Mouse (Mus musculus) R1 (cell line): ENCODE data around the gene Nif3l1.

Experiments used
- DNase-seq: peaks from one replicate; pipeline ENCODE4 v3.0.0-alpha.2; 2018; ENCODE audit warnings: low read depth, low spot score

The Nif3l1 gene

DNA sequence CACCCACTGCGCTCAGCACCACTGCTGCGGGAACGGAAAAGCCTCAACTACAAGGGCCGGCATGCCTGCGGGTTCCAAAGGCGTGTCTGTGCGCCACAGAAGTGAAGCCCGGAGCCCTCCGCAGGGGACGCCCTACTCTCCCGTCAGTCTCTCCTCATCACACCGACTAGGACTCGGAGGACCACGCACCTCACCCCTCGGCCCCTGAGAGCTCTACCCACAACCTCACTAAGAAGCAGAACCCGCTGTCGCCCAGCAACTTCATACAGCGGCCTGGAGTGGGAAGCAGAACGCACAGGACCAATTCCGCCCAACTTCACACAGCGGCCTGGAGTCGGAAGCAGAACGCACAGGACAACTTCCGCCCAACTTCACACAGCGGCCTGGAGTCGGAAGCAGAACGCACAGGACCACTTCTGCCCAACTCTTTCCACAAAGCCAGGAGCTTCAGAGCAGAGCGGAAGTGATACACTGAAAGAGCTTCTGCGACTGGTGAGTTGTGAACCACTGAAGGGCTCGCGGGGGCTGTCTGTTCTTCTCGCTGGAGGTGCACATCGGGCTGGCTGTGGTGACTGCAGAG, at the start of gene Nif3l1, which contains the start of gene Ppil3:
Gene Nif3l1 (plus strand): TSS at position 9 of the 580 bp plus-strand sequence.
Gene Ppil3 (minus strand): TSS at position 344 of the 580 bp plus-strand sequence.
- DNase-seq: peak; percentile 97

DNA sequence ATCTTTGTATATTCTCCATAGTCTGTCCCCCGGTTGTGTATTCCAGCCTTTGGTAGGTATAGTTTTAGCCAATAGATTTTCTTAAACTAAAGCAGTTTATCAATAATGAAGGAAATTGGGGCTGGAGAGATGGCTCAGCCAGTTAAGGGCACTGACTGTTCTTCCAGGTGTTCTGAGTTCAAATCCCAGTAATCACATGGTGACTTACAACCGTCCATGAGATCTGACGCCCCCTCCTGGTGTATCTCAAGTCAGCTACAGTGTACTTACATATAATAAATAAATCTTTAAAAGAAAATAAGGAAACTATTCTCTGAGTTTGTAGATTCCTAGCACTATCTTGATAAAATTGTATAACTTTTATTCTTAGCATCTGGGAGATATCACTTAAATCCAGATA, 49.6 kb upstream of the Nif3l1 start:
- peak; percentile 47 for DNase-seq

DNA sequence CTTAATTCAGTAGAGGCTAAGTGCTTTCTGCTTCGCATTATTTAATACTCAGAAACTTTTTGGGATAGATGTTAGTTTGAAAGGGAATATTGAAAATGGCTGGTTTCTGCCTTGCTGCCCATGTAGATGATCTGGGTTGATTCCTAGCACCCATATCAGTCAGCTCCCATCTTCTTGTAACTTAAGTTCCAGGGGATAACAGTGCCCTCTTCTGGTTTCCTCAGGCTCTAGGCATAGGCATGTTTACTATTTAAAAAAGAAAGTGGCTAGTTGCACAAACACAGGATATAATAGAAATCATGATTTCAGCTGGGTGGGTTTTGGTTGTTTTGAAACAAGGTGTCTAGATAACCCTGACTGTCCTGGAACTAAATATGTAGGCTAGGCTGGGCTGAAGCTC, 48.8 kb upstream of the Nif3l1 start:
- DNase-seq: peak; percentile 40

DNA sequence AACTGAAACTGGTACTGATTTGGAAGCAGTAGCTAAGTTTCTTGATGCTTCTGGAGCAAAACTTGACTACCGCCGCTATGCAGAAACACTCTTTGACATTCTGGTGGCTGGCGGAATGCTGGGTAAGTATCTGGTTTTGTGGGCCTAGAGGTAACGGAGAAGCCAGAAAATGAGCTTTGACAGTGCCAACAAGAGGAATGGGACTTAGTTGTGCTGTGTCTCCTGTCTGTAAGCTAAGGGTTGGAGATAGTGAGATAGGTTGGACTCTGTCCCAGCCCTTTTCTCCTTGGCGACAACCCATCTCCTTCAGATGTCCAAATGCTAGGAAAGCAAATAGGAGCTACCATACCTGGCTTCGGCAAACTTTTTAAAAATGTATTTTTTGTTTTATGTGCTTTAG, 47.2 kb upstream of the Nif3l1 start:
- no peak for DNase-seq

DNA sequence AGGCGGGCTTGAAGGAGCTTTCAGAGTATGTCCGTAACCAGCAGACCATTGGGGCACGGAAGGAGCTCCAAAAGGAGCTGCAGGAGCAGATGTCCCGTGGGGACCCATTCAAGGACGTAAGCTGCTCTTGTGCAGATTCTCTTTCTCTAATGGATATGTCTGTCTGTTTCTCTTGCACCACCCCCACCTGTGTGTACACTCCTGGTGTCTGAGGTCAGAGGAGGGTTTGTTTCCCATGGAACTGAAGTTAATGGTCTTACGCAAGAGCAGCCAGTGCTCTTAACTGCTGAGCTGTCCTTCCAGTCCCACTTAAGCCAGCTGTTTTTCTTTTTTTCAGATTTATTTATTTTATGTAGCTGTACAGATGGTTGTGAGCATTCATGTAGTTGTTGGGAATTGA, 43.6 kb upstream of the Nif3l1 start:
- DNase-seq: no peak

DNA sequence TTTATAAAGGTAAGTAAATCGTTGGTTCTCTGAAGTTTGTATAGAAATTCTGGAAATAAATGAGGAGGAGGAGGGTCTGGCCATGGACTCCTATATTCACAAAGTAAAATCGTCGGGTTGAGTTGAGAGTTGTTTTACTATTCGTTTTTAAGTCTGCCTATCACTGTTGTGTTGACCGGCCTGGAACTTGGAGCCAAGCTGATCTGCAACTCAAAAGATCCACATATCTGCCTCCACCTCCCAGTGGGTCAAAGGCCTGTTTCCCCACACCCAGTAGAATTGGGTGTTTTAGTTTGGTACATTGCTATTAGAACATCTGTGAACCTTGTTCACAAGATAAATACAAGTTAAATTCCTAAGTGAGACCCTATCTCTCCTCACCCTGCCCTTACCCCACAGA, 41.2 kb upstream of the Nif3l1 start:
- DNase-seq: peak; percentile 38

DNA sequence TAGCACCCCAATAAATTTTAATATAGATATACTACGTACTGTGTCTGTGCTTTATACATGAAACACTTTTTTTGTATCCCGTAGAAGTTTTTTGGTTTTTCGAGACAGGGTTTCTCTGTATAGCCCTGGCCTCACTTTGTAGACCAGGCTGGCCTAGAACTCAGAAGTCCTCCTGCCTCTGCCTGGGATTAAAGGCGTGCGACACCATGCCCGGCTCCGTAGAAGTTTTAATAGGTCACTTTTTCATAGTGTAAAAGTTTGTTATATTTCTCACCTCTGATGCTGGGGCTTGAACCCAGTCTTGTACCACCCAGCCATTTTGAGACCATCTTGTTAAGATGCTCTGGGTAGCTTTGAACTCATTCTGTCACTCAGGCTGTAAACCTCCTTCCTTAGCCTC, 37.6 kb upstream of the Nif3l1 start:
- no peak for DNase-seq

DNA sequence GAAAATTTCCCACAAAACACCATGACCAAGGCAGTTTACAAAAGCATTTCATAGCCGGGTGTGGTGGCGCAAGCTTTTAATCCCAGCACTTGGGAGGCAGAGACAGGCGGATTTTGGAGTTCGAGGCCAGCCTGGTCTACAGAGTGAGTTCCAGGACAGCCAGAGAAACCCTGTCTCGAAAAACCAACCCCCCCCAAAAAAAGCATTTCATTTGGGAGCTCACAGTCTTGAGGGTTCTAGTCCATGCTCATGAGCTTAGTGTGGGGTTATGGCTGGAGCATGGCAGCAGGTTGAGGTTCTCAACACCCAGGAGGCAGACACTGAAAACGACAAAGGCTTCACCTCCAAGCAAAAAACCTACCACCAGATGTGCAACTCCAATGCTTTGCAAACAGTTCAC, 36.8 kb upstream of the Nif3l1 start:
- no peak for DNase-seq

DNA sequence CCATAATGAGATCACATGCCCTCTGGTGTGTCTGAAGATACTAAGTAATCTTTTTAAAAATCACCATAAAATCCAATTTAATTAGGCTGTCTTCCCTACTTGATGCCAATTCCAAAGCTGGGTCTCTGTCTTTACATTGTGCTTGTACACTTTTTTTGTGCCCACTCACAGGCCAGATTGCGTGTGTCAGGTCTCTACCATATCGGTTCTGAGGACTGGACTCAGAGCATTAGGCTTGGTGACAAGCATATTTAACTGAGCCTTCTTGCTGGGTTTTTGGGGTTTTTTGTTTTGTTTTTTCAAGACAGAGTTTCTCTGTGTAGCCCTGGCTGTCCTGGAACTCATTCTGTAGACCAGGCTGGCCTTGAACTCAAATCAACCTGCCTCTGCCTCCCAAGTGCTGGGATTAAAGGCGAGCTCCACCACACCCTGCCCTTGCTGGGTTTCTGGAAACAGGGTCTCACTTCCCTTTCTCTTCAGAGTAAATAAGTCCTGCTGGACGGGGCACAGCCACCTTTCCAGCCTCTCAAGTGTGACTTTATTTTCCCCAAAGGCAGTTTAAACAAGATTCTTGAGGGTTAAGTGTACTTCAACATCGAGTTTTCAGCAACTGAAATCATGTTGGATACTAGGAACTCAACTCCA, 35.3 kb upstream of the Nif3l1 start:
- DNase-seq: no peak

DNA sequence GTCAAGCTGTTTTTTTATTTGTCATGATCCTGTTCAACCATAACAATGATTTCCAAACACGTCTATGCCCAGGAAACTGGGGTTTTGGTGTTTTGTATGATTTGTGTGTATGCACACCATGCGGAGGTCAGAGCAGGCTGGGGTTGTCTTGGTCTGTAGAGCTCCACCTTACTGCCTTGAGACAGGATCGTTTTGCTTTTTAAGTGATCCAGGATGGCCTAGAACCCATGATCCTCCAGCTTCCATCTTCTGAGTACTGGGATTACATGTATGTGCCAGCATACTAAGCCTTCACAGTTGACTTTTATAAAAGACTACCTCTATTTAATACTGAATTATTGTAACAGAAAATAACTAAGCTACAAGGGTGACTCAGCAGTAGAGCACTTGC, 34.8 kb upstream of the Nif3l1 start:
- no peak for DNase-seq

DNA sequence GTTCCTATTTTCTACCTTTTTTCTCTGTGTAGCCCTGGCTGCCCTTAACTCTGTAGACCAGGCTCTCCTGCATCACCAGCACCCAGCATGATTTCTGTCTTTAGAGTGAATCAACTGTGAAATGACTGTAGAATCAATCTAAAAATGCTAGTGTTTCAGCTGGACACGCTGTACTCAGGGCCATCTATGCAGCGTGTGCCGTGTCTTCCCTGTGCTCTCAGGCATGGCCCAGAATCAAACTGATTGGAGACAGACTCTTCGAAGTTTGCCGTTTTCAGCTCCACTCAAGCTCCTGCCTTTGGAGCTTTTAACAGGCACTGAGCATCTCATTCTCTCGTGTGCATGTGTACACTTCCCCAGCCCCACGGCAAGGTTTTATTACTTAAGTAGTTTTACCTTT, 34.2 kb upstream of the Nif3l1 start:
- DNase-seq: no peak

DNA sequence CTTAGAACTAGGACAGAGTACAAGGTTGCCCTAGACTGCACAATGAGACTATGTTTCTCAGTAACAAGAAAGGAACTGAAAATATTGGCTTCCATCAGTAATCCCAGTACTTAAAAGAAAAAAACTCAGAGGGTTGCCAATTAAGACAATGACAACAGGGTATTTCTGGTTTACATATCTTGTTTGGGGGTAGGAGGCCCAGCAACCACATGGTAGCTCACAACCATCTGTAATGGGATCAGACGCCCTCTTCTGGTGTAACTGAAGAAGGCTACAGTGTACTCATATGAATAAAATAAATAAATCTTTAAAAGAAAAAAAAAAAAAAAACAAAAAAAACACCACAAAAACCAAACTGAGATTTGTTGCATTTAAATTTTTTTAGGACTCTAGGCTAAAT, 29.5 kb upstream of the Nif3l1 start:
- DNase-seq: no peak

DNA sequence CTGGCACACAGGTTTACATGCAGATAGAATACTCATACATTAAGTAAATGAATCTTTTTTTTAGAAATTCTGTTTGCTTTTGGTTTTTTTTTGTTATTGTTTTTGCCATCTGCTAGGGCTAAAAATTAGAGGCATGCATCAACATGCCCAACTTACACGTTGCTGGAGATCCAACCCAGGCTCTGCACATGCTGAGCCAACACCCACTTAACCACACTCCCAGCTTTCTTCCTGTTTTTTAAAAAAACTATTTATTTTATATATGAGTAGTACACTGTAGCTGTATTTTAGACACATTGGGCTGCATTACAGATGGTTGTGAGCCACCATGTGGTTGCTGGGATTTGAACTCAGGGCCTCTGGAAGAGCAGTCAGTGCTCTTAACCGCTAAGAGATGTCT, 28.9 kb upstream of the Nif3l1 start:
- no peak for DNase-seq

DNA sequence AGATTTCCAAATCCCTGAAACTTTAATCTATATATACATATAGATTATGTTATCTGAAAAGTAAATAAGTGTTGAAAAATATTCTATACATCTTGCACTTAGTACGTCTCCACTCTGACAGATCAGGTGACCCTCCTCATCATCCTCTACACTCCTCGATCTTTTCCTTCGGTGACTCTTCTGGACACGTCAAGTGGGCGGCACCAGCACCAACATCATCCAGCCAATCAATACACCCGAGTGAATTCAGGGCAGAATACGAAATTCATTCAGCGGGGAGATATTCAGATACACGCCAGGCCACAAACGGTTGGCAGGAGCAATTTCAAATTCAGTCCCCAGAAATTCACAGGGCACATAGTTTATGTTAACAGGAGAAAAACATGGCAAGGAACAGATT, 24.9 kb upstream of the Nif3l1 start:
- DNase-seq: peak; percentile 64

DNA sequence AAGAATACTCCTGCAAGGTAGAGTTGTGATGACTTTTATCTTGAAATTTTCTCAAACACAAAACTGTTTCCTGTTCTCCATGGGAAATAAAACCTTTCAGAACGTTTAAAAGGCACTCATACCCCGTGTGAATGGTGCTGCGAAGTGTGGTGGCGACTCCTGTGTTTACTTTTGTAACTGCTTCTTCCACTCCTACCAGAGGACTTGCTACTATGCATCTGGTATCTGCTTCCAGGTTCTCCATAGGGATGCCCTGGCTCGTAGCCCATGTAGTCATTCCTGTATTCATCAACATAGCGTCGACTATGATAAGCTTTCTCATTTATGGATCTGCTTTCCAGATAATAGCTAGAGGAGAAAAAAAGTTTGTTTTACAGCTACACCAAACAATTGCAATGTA, 24.0 kb upstream of the Nif3l1 start:
- DNase-seq: peak; percentile 61

DNA sequence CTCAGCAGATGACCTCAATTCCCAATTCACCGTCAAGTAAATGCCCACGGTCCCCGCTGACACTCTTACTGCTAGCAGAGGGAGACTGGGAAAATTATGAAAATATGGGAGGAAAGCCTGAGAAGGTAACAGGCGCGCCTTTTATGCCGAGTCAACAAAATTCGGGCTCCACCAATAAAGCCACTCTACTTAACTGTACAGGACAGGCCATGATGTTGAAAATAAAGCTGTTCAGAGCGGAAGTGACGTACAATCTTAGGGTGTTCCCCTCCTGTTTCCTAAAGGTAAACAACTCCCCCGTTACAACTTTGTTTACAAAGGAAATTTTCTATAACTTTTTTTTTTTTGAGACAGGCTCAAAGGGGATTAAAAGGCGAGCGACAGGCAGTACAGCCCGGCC, 22.1 kb upstream of the Nif3l1 start:
- DNase-seq: peak; percentile 86

DNA sequence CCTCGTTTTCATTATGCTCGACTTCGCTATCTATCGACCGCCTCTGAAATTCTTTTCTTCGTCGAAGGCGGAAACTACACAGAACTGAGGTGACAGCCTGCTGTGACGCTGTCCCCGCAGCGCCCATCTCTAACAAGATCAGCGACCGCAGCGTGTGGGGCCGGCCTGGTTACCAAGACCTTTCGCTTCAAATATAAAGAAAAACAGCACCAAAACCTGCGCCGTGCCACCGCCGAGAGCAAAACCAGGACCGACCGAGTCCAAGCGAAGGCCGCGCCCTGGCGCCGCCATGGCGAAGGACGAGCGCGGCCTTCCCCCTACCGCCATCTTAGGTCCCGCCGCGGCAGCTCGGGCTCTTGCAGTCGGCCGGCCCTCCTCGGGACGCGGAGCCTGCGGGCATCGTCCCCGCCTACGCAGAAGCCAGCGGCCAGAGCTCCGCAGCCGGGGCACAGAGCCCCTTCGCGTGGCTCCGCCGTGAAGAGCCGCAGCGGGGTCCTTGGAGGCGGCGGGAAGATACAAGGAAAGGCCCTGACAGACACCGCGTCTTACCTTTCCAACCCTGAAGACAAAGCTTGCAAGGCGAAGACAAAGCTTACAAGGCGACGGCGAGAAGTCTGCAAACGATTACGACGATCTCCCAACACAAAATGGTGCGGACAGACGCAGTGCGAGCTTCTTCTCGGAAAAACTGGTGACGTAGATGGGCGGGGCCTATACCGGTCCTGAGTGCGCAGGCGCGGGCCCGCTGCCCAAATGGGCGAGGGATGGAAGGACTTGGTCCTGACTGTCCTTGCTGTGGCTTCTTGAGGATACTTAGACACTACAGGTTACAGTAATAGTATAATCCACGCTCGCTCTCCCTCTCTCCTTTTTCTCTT, 21.3 kb upstream of the Nif3l1 start, which contains the start of gene Clk1:
Gene Clk1 (minus strand): TSS at position 696 of the 878 bp plus-strand sequence.
- peak; percentile 92 for DNase-seq

DNA sequence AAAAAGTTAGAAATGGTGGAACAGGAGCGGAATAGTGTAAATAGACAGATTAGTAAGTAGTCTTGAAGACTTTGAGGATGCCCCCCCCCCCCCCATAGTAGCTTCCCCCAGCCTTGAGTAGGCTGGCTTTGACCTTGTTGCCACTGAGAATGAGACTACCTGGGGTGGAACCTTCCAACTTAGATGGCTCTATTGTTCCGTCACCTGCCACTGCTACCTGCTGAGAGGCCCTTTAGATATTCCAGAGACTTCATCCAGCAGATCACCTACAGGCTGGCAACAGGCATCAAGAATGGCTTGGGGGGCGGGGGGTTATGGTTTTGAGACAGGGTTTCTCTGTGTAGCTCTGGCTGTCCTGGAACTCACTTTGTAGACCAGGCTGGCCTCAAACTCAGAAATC, 20.4 kb upstream of the Nif3l1 start:
- DNase-seq: peak; percentile 93

DNA sequence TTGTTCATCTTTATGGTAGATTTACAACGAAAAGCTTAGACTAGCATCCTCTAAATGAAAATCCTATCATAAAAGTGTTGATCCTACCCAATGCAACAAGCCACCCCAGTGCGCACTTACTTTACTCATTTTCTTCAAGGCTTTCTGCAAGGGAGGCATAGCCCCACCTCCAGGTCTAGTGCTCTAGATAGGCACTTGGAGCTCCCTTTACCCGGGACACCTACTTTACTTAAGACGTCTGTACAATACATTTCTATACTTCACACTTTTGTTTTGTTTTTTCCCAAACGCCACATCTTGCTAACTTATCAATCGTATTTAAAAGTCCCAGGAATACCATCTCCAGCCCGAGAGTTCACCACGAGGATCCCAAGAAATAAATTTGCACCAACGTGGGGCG, 260 bp upstream of the Nif3l1 start:
- no peak for DNase-seq

DNA sequence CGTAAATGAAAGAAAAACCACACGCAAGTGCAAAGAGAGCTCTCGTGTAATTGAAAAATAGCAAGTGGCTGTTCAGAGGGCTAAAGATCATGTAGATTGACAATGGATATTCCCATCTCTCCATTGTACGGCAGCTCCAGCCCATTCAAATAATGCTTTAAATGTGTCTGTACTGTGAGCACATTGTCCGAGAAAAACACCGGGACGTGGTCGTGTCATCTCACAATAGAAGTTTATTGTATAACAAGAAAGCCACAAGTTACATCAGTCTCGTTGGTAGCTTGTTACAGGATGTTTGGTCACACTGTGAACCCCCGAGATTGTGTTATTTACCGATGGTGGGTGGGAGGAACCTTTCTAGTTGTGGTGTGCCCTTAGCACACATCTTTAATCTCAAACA, 910 bp downstream of the Nif3l1 start:
- DNase-seq: no peak

DNA sequence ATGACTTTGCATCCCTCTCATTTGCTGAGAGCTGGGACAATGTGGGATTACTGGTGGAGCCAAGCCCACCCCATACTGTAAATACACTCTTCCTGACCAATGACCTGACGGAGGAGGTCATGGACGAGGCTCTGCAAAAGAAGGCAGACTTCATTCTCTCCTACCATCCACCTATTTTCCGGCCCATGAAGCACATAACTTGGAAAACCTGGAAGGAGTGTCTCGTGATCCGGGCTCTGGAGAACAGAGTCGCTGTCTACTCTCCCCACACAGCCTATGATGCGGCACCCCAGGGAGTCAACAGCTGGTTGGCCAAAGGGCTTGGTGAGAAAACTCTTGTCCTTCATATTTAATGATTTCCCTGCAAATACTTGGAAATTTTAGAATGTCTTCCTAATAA, 2.8 kb downstream of the Nif3l1 start:
- no peak for DNase-seq

DNA sequence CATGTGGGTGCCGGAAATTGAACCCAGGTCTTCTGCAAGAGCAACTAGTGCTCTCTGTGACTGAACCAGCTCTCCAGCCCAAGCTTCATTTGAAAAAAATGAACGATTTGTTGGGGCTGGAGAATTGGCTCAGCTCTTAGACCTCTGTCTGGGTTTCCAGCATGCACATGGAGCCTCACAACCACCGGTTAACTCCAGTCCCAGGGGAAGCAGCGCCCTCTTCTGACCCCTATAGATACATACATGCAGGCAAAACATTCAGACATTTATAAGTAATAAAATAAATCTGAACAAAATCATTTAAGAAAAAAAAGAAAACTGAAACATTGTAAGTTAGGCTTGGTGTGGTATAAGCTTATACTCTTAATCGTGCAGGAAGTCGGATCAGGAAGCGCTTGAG, 3.4 kb downstream of the Nif3l1 start:
- DNase-seq: peak; percentile 63

DNA sequence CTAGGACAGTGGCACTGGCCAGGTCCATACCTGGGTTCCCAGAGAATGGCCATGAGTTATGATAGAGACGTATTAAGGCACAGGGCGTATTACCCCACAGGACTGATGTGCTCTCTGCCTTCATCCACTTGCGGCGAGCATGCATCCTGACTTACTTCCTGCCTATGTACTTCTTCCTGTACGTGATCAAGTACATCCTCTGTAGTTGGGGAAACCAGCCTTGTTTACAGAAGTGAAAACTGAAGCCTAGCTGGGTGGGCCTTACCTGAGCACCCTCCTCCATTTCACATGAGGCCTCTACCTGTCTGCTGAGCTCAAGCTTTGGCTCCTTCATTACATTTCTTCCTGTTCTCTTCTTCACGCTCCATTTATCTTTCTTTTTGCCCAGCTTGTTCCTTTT, 9.4 kb downstream of the Nif3l1 start:
- DNase-seq: no peak
